Mouse (Mus musculus): ENCODE results near the gene Olfm2. TPM values are rescaled to one million over a fixed set of nuclear protein-coding genes. Genes with fewer than 3 reads are reported as not detected.

Olfm2 gene
- total RNA-seq (2017) = not detected in 2 replicates

- no peak for ATAC-seq (ENCODE audit: extremely low read depth, insufficient number of reproducible peaks, low FRiP score, poor library complexity, severe bottlenecking)
These were observed at the start of gene Olfm2 for GRCm38 (mm10) chr9:20746017-20746660. TSS of gene Olfm2 (minus strand) at chr9:20746349.

GRCm38 (mm10) chr9:20794108-20794806 is 48.1 kb upstream of the Olfm2 start:
- ATAC-seq (ENCODE audit: extremely low read depth, insufficient number of reproducible peaks, low FRiP score, poor library complexity, severe bottlenecking) = no peak

- no peak for ATAC-seq (ENCODE audit: extremely low read depth, insufficient number of reproducible peaks, low FRiP score, poor library complexity, severe bottlenecking)
These were observed 44.2 kb upstream of the Olfm2 start for GRCm38 (mm10) chr9:20790345-20790744.

- ATAC-seq (ENCODE audit: extremely low read depth, insufficient number of reproducible peaks, low FRiP score, poor library complexity, severe bottlenecking) = no peak
These were observed 43.5 kb upstream of the Olfm2 start for GRCm38 (mm10) chr9:20789651-20790050.

GRCm38 (mm10) chr9:20787992-20788391 is 41.8 kb upstream of the Olfm2 start:
- ATAC-seq (ENCODE audit: extremely low read depth, insufficient number of reproducible peaks, low FRiP score, poor library complexity, severe bottlenecking) = no peak

GRCm38 (mm10) chr9:20785055-20785454 is 38.9 kb upstream of the Olfm2 start:
- ATAC-seq (ENCODE audit: extremely low read depth, insufficient number of reproducible peaks, low FRiP score, poor library complexity, severe bottlenecking) = no peak

GRCm38 (mm10) chr9:20781286-20781685 is 35.1 kb upstream of the Olfm2 start:
- ATAC-seq (ENCODE audit: extremely low read depth, insufficient number of reproducible peaks, low FRiP score, poor library complexity, severe bottlenecking) = no peak

- no peak for ATAC-seq (ENCODE audit: extremely low read depth, insufficient number of reproducible peaks, low FRiP score, poor library complexity, severe bottlenecking)
These were observed 19.1 kb upstream of the Olfm2 start for GRCm38 (mm10) chr9:20765274-20765673.

- ATAC-seq (ENCODE audit: extremely low read depth, insufficient number of reproducible peaks, low FRiP score, poor library complexity, severe bottlenecking) = no peak
These were observed 16.9 kb upstream of the Olfm2 start for GRCm38 (mm10) chr9:20763099-20763498.

GRCm38 (mm10) chr9:20762197-20762961 is 16.2 kb upstream of the Olfm2 start:
- ATAC-seq (ENCODE audit: extremely low read depth, insufficient number of reproducible peaks, low FRiP score, poor library complexity, severe bottlenecking) = no peak

GRCm38 (mm10) chr9:20761388-20761787 is 15.2 kb upstream of the Olfm2 start:
- ATAC-seq (ENCODE audit: extremely low read depth, insufficient number of reproducible peaks, low FRiP score, poor library complexity, severe bottlenecking) = no peak

- no peak for ATAC-seq (ENCODE audit: extremely low read depth, insufficient number of reproducible peaks, low FRiP score, poor library complexity, severe bottlenecking)
These were observed 14.7 kb upstream of the Olfm2 start for GRCm38 (mm10) chr9:20760813-20761212.

GRCm38 (mm10) chr9:20758896-20759295 is 12.7 kb upstream of the Olfm2 start:
- no peak for ATAC-seq (ENCODE audit: extremely low read depth, insufficient number of reproducible peaks, low FRiP score, poor library complexity, severe bottlenecking)

GRCm38 (mm10) chr9:20758243-20758642 is 12.1 kb upstream of the Olfm2 start:
- no peak for ATAC-seq (ENCODE audit: extremely low read depth, insufficient number of reproducible peaks, low FRiP score, poor library complexity, severe bottlenecking)

- ATAC-seq (ENCODE audit: extremely low read depth, insufficient number of reproducible peaks, low FRiP score, poor library complexity, severe bottlenecking) = peak; percentile 24; the same call in 1 of the 2 replicates
These were observed 11.2 kb upstream of the Olfm2 start for GRCm38 (mm10) chr9:20757087-20757955.

GRCm38 (mm10) chr9:20756081-20756700 is 10.0 kb upstream of the Olfm2 start:
- no peak for ATAC-seq (ENCODE audit: extremely low read depth, insufficient number of reproducible peaks, low FRiP score, poor library complexity, severe bottlenecking)

GRCm38 (mm10) chr9:20754335-20754734 is 8.2 kb upstream of the Olfm2 start:
- no peak for ATAC-seq (ENCODE audit: extremely low read depth, insufficient number of reproducible peaks, low FRiP score, poor library complexity, severe bottlenecking)

GRCm38 (mm10) chr9:20751477-20752029 is 5.4 kb upstream of the Olfm2 start:
- ATAC-seq (ENCODE audit: extremely low read depth, insufficient number of reproducible peaks, low FRiP score, poor library complexity, severe bottlenecking) = no peak

All from neutrophil, adult 5-6 weeks (primary cell).